Comparison of ENCODE assay signal across 36 mouse cellular contexts in genomic region chr16:32433138-32433537, GRCm38 (mm10). TPM values are rescaled to one million over a fixed set of nuclear protein-coding genes. Genes with fewer than 3 reads are reported as not detected.
DNase-seq lines count a peak whose midpoint lies in the region; ATAC-seq lines count a peak whose summit lies in the region.
"Had no signal": no experiment of that assay in that cellular context is flagged by ENCODE, and none has a peak within 500 bp of the region (broad histone marks: within the 10 kb centered on the region; RNA-seq: fewer than 3 reads in every experiment).

No protein-coding gene starts in this region.

- H3K9ac ChIP-seq in liver, embryonic 13.5 days, result peak overlapping the region; percentile 97
- H3K9ac ChIP-seq: hindbrain, embryonic 12.5 days; midbrain, embryonic 12.5 days; neural tube, embryonic 13.5 days; stomach, embryonic 15.5 days had no signal

- peak overlapping the region; percentile 81 for H3K4me2 ChIP-seq in liver, embryonic 13.5 days
- H3K4me2 ChIP-seq: hindbrain, embryonic 12.5 days; midbrain, embryonic 12.5 days; neural tube, embryonic 13.5 days; stomach, embryonic 15.5 days had no signal

- H3K27me3 ChIP-seq in erythroblast, embryonic 14.5 days (ENCODE audit: control insufficient read depth), result no peaks in the 10 kb centered on the region
- H3K27me3 ChIP-seq in liver, embryonic 13.5 days, result no peaks in the 10 kb centered on the region
- H3K27me3 ChIP-seq in megakaryocyte, embryonic 14.5 days (replicated peaks), result no peaks in the 10 kb centered on the region
- H3K27me3 ChIP-seq: hindbrain, embryonic 12.5 days; midbrain, embryonic 12.5 days; neural tube, embryonic 13.5 days; stomach, embryonic 15.5 days had no signal

- H3K4me1 ChIP-seq in erythroblast, embryonic 14.5 days (ENCODE audit: control insufficient read depth), result peaks cover 59% of the 10 kb centered on the region
- peaks cover 60% of the 10 kb centered on the region for H3K4me1 ChIP-seq in liver, embryonic 13.5 days (replicated peaks)
- H3K4me1 ChIP-seq in megakaryocyte, embryonic 14.5 days, result peaks cover 78% of the 10 kb centered on the region

- WGBS in liver, embryonic 13.5 days (ENCODE audit: insufficient replicate concordance), result 62% methylated on average over 2 of the region's 2 CpGs

- H3K4me3 ChIP-seq in erythroblast, embryonic 14.5 days (replicated peaks), result peak overlapping the region; percentile 74
- H3K4me3 ChIP-seq in liver, embryonic 13.5 days (replicated peaks), result peak overlapping the region; percentile 96
- H3K4me3 ChIP-seq in megakaryocyte, embryonic 14.5 days (replicated peaks), result peak overlapping the region; percentile 99
- H3K4me3 ChIP-seq: hindbrain, embryonic 12.5 days; midbrain, embryonic 12.5 days; neural tube, embryonic 13.5 days; stomach, embryonic 15.5 days had no signal

- no peak for DNase-seq in liver, embryonic 13.5 days
- DNase-seq in liver, result no peak
- peak; percentile 39 for DNase-seq in lung, postnatal 36 days
- DNase-seq in urinary bladder, postnatal 4 days (ENCODE audit: low spot score in 2 of 2), result no peak
- DNase-seq: adrenal gland, adult 8-10 months; cerebellum, adult 2 months; cerebellum, postnatal 25 days; gastrocnemius, postnatal 14 days; heart, postnatal 36 days; kidney, adult 11 months; kidney, postnatal 14 days; layer of hippocampus, adult 9-11 months; thymus, adult 18-20 months; thymus, postnatal 25 days had no signal

- H3K9me3 ChIP-seq in erythroblast, embryonic 14.5 days (ENCODE audit: control insufficient read depth, low read length), result no peaks in the 10 kb centered on the region
- H3K9me3 ChIP-seq in liver, embryonic 13.5 days (replicated peaks), result no peaks in the 10 kb centered on the region
- H3K9me3 ChIP-seq in megakaryocyte, embryonic 14.5 days, result no peaks in the 10 kb centered on the region
- H3K9me3 ChIP-seq: G1E; hindbrain, embryonic 12.5 days; midbrain, embryonic 12.5 days; neural tube, embryonic 13.5 days; stomach, embryonic 15.5 days had no signal

- peaks cover 60% of the 10 kb centered on the region for H3K36me3 ChIP-seq in erythroblast, embryonic 14.5 days (ENCODE audit: control insufficient read depth)
- H3K36me3 ChIP-seq in liver, embryonic 13.5 days, result peaks cover 16% of the 10 kb centered on the region
- peaks cover 30% of the 10 kb centered on the region for H3K36me3 ChIP-seq in megakaryocyte, embryonic 14.5 days (replicated peaks; ENCODE audit: low read length)
- H3K36me3 ChIP-seq: hindbrain, embryonic 12.5 days; midbrain, embryonic 12.5 days; neural tube, embryonic 13.5 days; stomach, embryonic 15.5 days had no signal

- peak overlapping the region; percentile 92 for H3K27ac ChIP-seq in liver, embryonic 13.5 days
- H3K27ac ChIP-seq: hindbrain, embryonic 12.5 days; hindbrain, postnatal 0 days; midbrain, embryonic 12.5 days; neural tube, embryonic 13.5 days; stomach, embryonic 15.5 days had no signal

- ATAC-seq in erythroblast, adult 5-6 weeks (replicated peaks; ENCODE audit: low FRiP score, poor library complexity, severe bottlenecking), result no peak
- ATAC-seq in liver, embryonic 13.5 days (ENCODE audit: low read depth), result no peak
- ATAC-seq in megakaryocyte, adult 5-6 weeks (ENCODE audit: poor library complexity, severe bottlenecking), result no peak
- ATAC-seq: forebrain, embryonic 16.5 days; hindbrain, postnatal 0 days had no signal

RNA-seq across cellular contexts. Expression of gene Pcyt1a, which starts 2.4 kb away (rescaled TPM):
- 3.9 and 6.2 TPM in 2 replicates for polyA plus RNA-seq in erythroblast, embryonic 14.5 days (2012)
- total RNA-seq in erythroblast, adult 5-6 weeks (2015; ENCODE audit: low replicate concordance), result 73.6 and 103 TPM in 2 replicates
- 164 and 198 TPM in 2 replicates for total RNA-seq in erythroblast, adult 5-6 weeks (2017; ENCODE audit: low replicate concordance)
- polyA plus RNA-seq in liver, embryonic 13.5 days (2015; fragmentation: Nextera tagmentation; extraction: Ambion mirVana), result 38.6 and 42.0 TPM in 2 replicates
- polyA plus RNA-seq in megakaryocyte, embryonic 14.5 days (2012; ENCODE audit: insufficient read depth, low replicate concordance), result 14.2 and 47.1 TPM in 2 replicates
- 32.5 and 38.2 TPM in 2 replicates for total RNA-seq in megakaryocyte, adult 5-6 weeks (2015)
- total RNA-seq in megakaryocyte, adult 5-6 weeks (2017), result 43.9 and 59.9 TPM in 2 replicates

RNA-seq across cellular contexts. Expression of gene Tctex1d2, which starts 13.6 kb away (rescaled TPM):
- 0.05 TPM in 1 of 2 replicates, not detected in the other for polyA plus RNA-seq in erythroblast, embryonic 14.5 days (2012)
- total RNA-seq in erythroblast, adult 5-6 weeks (2015; ENCODE audit: low replicate concordance), result 0.96 and 15.7 TPM in 2 replicates
- total RNA-seq in erythroblast, adult 5-6 weeks (2017; ENCODE audit: low replicate concordance), result 3.7 and 8.1 TPM in 2 replicates
- polyA plus RNA-seq in liver, embryonic 13.5 days (2015; fragmentation: Nextera tagmentation; extraction: Ambion mirVana), result 7.2 and 7.3 TPM in 2 replicates
- polyA plus RNA-seq in megakaryocyte, embryonic 14.5 days (2012; ENCODE audit: insufficient read depth, low replicate concordance), result not detected in 2 replicates
- 25.3 and 25.4 TPM in 2 replicates for total RNA-seq in megakaryocyte, adult 5-6 weeks (2015)
- total RNA-seq in megakaryocyte, adult 5-6 weeks (2017), result 26.2 and 30.9 TPM in 2 replicates

RNA-seq across cellular contexts. Expression of gene Tm4sf19, which starts 32.8 kb away (rescaled TPM):
- polyA plus RNA-seq in erythroblast, embryonic 14.5 days (2012), result not detected in 2 replicates
- not detected in 2 replicates for total RNA-seq in erythroblast, adult 5-6 weeks (2015; ENCODE audit: low replicate concordance)
- 0.70 TPM in 1 of 2 replicates, not detected in the other for total RNA-seq in erythroblast, adult 5-6 weeks (2017; ENCODE audit: low replicate concordance)
- not detected in 2 replicates for polyA plus RNA-seq in liver, embryonic 13.5 days (2015; fragmentation: Nextera tagmentation; extraction: Ambion mirVana)
- polyA plus RNA-seq in megakaryocyte, embryonic 14.5 days (2012; ENCODE audit: insufficient read depth, low replicate concordance), result 0.83 TPM in 1 of 2 replicates, not detected in the other
- not detected in 2 replicates for total RNA-seq in megakaryocyte, adult 5-6 weeks (2015)
- not detected in 2 replicates for total RNA-seq in megakaryocyte, adult 5-6 weeks (2017)
- total RNA-seq: adrenal gland, postnatal 4 days; gastrocnemius, postnatal 14 days; granulocyte monocyte progenitor cell, adult 5-6 weeks; heart, postnatal 36 days; hindbrain, postnatal 0 days; left cerebral cortex, postnatal 14 days; liver, adult 2 months; megakaryocyte progenitor cell, adult 5-6 weeks; midbrain, postnatal 0 days had no signal
- polyA plus RNA-seq: cerebellum, adult 2 months; forebrain, embryonic 11.5 days; forebrain, embryonic 16.5 days; G1E; heart, embryonic 11.5 days; heart, embryonic 16.5 days; hindbrain, embryonic 12.5 days; hindbrain, postnatal 0 days; kidney, embryonic 14.5 days; limb, embryonic 11.5 days; liver, adult 2 months; midbrain, embryonic 12.5 days; midbrain, postnatal 0 days; neural tube, embryonic 13.5 days; stomach, embryonic 15.5 days had no signal

RNA-seq across cellular contexts. Expression of gene Slc51a, which starts 54.5 kb away (rescaled TPM):
- polyA plus RNA-seq in erythroblast, embryonic 14.5 days (2012), result not detected in 2 replicates
- not detected in 2 replicates for total RNA-seq in erythroblast, adult 5-6 weeks (2015; ENCODE audit: low replicate concordance)
- total RNA-seq in erythroblast, adult 5-6 weeks (2017; ENCODE audit: low replicate concordance), result not detected in 2 replicates
- 0.65 and 0.71 TPM in 2 replicates for polyA plus RNA-seq in liver, embryonic 13.5 days (2015; fragmentation: Nextera tagmentation; extraction: Ambion mirVana)
- polyA plus RNA-seq in megakaryocyte, embryonic 14.5 days (2012; ENCODE audit: insufficient read depth, low replicate concordance), result not detected in 2 replicates
- not detected in 2 replicates for total RNA-seq in megakaryocyte, adult 5-6 weeks (2015)
- 0.94 TPM in 1 of 2 replicates, not detected in the other for total RNA-seq in megakaryocyte, adult 5-6 weeks (2017)
- total RNA-seq: gastrocnemius, postnatal 14 days; hindbrain, postnatal 0 days; left cerebral cortex, postnatal 14 days; liver, adult 2 months; midbrain, postnatal 0 days had no signal
- polyA plus RNA-seq: G1E; hindbrain, postnatal 0 days; neural tube, embryonic 13.5 days had no signal
